Mouse (Mus musculus) gastrocnemius, postnatal 14 days (tissue): ENCODE data around the gene Unc45a. TPM values are rescaled to one million over a fixed set of nuclear protein-coding genes. Genes with fewer than 3 reads are reported as not detected.

Experiments
- DNase-seq: peaks from one replicate; pipeline ENCODE4 v3.0.0; 2021; ENCODE audit warnings: mixed read lengths
- intact Hi-C: fragments of 180-260 bp; cut with DNase I; formaldehyde crosslinking; loops from one replicate; pipeline ENCODE4 v1.15.1; 2025; ENCODE audit warnings: low total_unique reads
- long read RNA-seq, 2 experiments: library from polyadenylated mRNA; stranded (forward); transcript quantifications; one replicate each; pipeline ENCODE4 v2.0.0; 2021
- total RNA-seq, 2 experiments: library from RNA; stranded (reverse); gene quantifications; 2 replicates each; pipeline ENCODE4 v1.2.3; 2021

Gene Unc45a
- total RNA-seq, result 10 to 100 TPM; 11.7 to 12.1 TPM
- long read RNA-seq, experiment 1, transcript Unc45a-201 (20 exons, 3,260 nt), result major isoform, 8 of 20 reads
- long read RNA-seq, experiment 1, partial matches to known transcripts, result 3 of 20 reads
- long read RNA-seq, experiment 1, other reads (novel, unspliced or antisense), result 9 of 20 reads
- long read RNA-seq, experiment 2, transcript Unc45a-201 (20 exons, 3,260 nt), result major isoform, 6 of 21 reads
- long read RNA-seq, experiment 2, partial matches to known transcripts, result 2 of 21 reads
- long read RNA-seq, experiment 2, other reads (novel, unspliced or antisense), result 13 of 21 reads

DNA sequence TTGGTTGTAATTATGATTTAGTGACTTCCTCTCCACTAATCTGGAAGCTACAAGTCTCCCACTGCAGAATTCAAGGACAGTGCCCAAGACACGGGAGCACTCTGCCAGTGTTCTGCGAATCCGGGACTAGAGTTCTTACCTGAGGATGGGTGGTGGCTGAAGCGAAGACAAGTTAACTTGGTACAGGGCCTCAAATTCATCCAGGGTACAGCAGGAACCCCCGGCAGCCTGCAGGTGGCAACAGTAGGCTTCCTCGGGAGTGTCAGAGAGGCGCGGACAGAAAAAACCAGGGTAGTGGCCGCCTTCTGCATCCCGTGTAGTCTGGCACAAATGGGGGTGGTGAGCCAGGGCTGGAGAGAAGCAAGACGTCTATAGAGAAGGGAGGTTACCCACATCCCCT is at the start of gene Unc45a:
Unc45a (minus strand) TSS at position 213 of the 400 bp plus-strand sequence.
- DNase-seq, result peak; percentile 69
- intact Hi-C loops, result loop anchor here (2.0 kb wide), 1 partner anchor 30 kb away; the partner anchor contains the start of gene Man2a2

DNA sequence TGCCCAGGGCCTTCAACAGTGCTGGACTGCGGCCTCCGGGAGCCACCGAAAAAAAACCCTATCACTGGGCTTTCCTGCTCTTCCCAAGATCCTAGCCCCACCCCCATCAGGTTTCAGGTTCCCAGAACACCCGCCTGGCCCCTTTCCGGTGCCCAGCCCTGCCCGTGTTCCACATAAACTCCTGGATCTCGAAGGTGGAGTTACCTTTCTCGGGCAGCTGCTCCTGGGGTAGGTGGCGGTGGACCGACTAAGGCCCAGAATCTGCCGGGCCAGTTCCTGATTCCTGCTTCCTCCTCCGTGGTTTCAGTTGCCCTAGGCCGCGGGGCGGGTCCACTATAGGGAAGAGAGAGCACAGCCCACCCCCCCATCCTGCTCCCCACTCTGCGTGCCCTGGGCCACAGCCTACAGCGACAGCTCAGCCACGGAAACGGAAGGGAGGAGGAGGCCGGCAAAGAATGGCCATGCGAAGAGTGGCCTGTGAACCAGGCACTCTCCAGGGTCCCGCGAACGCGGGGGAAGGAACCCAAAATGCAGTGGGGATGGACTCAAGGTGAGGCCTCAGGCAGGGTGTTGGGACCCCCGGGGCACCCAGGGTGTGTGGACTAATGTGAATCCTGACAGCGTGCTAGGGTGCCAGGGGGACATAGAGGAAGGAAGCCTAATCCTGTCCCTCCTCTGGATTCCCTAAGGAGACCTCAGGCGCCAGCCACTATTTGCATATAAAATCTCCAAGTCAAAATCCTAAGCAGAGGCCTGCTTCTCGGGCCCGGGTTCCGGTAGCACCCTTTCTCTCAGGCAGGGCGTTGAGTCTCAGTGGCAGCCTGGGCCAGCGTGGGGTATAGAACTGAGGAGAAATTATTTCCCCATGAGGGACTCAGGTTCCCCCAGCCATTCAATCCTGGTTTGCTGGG is 47.1 kb upstream of the Unc45a start, which contains the start of gene Fes:
Fes (minus strand) TSS at position 314 of the 911 bp plus-strand sequence.
- peak; percentile 74 for DNase-seq

DNA sequence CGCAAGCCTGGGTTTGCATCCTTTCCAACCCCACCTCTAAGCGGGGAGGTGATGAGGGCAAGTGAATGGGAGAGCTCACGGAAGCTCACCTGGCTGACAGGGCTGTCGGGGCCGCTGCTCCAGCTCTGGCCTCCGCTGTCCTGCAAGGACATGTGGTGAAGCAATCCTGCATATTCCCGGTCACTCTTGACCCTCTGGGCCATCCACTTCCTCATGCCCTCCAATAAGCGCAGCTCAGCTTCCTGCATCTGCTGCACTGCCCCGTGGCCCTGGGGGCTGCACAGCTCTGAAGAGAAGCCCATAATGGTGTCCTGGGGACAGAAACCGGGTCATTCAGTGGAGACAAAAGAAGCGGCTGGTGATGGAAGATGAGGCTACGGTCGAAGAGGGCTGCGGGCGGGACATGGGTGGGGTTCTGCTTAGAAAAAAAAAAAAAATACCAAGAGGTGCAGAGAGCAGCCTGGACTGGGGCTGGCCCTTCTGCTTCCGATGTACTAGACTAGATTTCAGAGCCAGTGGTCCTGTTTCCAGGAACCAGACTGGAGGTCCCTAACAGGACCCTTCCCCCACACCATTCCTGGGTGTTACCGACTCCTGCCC is 46.3 kb upstream of the Unc45a start:
- intact Hi-C loops, result loop anchor here (2.0 to 10.0 kb wide), 2 partner anchors 198 to 308 kb away; no protein-coding TSS in a partner anchor
- DNase-seq, result peak; percentile 34

More for the DNA sequence above, 47.1 kb upstream of the Unc45a start, which contains the start of gene Fes:
- intact Hi-C loops, result loop anchor here (2.0 to 10.0 kb wide), 2 partner anchors 197 to 307 kb away; no protein-coding TSS in a partner anchor

DNA sequence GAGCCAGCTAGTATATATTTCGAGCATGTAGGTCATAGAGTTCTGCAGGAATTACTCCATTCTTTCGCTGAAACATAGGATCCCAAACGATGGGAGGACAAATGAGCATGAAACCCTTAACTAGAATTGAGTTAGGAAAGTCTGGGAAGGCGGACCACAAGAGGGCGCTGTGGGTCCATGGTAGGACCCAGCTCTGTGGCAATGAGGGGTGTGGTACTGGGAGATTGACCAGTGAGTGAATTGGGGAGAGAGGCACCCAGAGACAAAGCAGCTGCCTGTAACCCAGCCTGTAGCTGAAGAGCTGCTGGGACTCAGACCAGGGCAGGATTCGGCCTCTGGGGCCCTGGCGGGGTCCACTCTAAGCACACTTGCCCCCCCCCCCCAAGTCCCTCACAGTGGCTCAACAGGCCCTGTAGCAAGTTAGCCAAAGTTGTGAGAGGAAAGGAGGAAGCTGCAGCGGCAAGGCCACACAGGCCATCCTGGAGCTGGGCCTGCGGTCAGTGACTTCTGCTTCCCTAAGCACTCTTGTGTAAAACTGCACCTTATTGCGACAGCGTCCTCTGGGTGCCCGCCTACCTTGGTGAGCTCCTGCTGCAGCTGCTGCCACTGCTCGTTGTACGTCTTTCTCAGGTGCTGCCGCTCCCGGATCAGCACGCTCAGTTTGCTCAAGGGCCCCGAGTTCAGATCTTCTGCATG is 45.6 kb upstream of the Unc45a start:
- peak; percentile 90 for DNase-seq
- intact Hi-C loops, result loop anchor here (2.0 to 10.0 kb wide), 2 partner anchors 198 to 308 kb away; no protein-coding TSS in a partner anchor

DNA sequence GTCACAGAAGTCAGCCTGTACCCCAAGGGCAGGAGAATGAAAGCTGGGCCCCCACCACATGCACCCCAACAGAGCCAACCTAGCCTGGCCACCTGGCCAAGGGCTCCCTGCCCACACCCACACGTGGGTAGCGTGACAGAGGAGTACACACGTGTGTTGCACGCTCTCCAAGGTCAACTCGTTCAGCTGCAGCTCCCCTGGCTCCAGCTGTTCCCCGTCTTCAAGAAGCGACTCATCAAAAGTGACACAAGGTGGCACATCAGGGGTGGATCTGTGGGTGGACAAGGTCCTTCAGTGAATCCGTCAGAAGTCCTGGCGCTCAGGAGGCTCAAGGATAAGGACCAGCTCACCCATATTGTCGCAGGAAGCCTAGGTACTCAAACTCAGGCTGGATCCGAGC is 42.1 kb upstream of the Unc45a start:
- DNase-seq, result no peak
- intact Hi-C loops, result loop anchor here (10.0 kb wide), 1 partner anchor 312 kb away; no protein-coding TSS in a partner anchor

DNA sequence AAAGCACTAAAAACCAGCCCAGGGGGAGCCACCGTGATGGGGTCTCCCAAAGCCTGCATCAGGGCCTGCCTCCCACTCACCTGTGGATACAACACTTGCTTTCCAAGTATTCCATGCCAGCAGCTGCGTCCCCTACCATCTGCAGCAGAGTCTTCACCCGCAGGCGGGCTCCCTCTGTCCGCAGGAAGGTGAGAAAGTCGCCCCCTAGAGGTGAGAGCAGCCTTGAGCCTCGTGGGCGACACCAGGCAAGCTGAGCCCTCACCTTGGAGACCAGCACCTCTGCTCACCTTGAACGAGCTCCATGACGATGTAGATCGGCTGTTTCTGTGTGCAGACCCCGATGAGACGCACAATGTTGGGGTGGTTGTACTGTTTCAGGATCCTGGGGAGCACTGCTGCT is 38.7 kb upstream of the Unc45a start:
- no peak for DNase-seq
- intact Hi-C loops, result no loop called here

DNA sequence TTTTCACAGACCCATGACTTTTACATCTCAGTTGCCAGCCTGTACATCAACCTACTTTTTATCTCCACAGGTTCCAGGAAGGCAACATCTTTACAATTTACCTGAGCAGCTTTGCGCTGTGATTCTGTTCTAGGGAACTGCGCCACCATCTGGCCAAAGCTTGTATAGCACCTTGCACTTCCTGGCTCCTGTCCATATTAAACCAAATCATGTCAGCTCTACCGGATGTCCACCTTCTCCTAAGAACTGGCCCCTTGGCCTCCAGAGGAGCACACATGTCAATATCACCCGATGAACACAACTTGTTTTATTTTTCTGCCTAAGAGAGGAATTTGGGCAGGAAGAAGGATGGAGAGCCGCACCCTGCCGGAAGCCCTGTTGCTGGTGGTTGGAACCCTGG is 36.7 kb upstream of the Unc45a start:
- DNase-seq, result no peak
- intact Hi-C loops, result no loop called here

DNA sequence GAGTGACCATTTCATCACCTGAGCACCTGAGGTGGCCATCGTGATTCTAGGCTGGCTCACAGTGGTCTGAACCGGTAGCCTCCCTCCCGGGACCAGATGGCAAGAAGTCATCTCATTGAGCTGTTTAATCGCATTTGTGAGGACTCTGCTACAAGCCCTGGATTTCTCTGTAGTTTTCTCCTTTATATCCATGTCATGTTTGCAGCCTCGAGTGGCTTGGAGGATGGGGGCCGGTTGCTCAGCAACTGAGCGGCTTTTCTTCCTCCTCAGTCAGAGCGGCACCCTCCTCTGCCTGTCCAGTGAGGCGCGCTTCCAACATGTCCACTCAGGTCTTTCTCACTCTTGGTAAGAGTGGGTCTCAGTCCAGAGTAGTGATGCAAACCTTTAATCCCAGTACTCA is 35.4 kb upstream of the Unc45a start:
- no peak for DNase-seq
- intact Hi-C loops, result no loop called here

DNA sequence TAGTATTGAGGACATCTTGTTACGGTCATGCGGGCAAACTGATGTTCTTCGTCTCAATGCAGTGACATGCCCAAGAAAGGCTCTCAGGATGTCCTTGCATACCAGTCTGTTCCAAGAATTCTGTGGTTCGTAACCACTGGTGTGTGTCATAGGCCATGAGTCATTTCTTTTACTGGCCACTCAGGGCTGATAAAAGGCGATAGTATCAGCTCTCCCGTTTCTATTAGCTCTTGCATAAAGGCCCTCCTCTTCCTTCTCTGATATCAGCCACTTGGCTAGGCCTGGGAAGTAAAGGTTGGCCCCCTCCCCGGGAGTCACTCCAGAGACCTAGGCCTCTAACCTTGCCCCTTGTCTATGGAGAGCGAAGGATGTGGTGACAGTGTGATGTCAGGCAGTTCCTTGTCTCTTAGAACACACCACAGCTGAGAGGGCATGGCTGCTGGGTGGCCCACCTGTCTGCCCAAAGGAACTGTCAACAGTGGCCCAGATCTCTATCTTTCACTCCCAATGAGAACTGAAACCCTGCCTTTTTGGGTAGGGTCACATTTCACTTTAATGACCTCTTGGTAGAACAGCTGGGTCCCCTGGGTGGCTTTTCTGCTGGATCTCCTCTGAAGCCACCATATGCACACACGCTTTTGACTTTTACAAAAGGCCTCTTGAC is 34.7 kb upstream of the Unc45a start:
- intact Hi-C loops, result no loop called here
- no peak for DNase-seq

DNA sequence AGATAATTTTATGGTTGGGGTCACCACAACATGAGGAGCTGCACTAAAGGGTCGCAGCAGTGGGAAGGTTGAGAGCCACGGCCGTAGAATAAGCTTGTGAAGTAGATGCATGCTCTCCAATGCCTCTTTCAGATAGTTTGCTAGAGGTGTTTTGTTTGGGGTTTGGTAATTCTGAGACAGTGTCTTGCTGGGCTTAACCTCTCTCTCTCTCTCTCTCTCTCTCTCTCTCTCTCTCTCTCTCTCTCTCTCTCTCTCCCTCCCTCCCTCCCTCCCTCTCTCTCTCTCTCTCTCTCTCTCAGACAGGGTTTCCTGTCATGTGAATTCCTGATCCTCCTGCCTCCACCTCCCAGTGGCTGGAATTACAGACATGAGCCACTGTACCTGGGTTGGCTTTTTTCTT is 33.9 kb upstream of the Unc45a start:
- intact Hi-C loops, result no loop called here
- no peak for DNase-seq

DNA sequence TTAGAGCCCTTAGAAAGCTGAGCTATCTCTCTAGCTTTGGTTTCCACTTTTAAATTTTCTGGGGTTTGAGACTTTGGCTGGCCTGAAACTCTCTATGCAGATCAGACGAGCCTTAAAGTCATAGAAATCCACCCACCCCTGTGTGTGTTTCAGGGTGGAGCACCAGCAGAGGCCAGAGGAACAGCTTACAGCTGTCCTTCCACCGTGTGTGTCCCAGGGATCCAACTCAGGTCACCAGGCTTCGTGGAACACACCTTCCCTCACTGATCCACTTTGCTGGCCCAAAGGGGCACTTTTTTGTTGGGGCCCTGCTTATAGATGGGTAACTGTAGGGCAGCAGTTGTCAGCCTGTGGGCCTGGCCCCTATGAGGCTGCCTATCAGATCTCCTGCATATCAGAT is 33.5 kb upstream of the Unc45a start:
- no peak for DNase-seq
- intact Hi-C loops, result no loop called here

DNA sequence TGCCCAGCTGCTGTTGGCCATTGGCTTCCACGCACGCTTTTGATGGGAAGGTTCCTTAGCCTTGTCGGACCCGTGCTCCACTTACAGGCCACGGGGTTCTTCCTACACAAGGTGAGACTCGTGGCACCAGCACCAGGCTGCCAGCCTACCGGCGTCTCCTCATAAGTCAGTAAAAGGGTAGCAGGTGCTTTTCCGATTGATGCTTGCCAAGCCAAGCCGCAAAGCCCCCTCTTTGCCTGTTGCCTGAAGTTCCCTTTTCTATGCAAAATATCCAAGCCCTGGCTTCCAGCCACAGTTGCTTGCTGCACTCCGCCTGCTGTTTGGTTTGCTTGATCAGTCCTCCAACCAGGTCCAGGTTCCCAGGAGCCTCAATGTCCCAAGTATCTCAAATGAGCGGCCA is 33.0 kb upstream of the Unc45a start:
- DNase-seq, result no peak

DNA sequence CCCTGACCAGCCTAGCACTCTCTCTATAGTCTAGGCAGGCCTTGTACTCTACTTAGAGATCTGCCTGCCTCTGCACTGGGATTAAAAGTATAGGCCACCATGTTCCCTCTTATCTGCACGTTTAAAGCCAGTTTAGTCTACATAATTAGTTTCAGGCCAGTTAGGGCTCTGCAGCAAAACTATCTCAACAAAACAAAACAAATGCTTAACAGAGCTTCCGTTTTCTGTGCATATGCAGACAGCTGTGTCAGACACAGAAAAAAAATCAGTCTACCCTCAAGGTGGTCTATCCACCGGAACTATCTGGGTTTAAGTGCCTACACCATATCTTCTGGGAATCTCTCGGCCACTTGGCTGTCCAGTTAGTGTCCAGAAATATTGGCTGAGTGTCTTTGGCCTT is 32.5 kb upstream of the Unc45a start:
- no peak for DNase-seq
- intact Hi-C loops, result no loop called here

More for the DNA sequence above, 33.0 kb upstream of the Unc45a start:
- intact Hi-C loops, result no loop called here

DNA sequence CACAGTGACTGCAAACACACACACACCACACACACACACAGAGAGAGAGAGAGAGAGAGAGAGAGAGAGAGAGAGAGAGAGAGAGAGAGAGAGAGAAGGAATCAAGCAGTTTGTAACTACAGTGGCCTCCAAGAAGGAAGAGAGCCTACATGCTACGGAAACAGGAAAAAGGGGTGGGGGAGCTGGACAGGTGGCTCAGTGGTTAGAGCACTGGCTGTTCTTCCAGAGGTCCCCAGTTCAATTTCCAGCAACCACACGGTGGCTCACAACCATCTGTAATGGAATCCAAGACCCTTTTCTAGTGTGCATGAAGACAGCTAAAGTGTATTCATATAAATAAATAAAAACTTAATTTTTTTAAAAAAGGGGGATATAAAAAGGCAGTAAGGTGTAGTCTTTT is 31.9 kb upstream of the Unc45a start:
- intact Hi-C loops, result no loop called here
- DNase-seq, result no peak

DNA sequence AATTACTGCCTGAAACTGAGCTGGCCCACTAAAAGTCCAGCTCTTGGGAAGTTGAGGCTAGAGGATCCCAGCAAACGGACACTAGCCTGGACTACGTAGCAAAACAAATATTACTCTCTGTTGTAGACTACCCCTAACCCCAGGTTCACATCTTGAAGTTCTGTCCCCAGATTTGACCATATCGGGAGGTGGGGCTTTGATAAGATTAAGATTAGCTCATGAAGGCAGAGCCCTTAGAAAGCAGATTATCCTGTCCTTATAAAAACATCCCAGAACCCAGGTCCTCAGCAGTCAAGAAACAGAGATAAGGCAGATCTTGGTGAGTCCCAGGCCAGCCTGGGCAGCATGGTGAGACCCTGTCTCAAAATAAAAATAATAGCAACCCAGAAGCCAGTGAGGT is 31.4 kb upstream of the Unc45a start:
- no peak for DNase-seq
- intact Hi-C loops, result no loop called here

DNA sequence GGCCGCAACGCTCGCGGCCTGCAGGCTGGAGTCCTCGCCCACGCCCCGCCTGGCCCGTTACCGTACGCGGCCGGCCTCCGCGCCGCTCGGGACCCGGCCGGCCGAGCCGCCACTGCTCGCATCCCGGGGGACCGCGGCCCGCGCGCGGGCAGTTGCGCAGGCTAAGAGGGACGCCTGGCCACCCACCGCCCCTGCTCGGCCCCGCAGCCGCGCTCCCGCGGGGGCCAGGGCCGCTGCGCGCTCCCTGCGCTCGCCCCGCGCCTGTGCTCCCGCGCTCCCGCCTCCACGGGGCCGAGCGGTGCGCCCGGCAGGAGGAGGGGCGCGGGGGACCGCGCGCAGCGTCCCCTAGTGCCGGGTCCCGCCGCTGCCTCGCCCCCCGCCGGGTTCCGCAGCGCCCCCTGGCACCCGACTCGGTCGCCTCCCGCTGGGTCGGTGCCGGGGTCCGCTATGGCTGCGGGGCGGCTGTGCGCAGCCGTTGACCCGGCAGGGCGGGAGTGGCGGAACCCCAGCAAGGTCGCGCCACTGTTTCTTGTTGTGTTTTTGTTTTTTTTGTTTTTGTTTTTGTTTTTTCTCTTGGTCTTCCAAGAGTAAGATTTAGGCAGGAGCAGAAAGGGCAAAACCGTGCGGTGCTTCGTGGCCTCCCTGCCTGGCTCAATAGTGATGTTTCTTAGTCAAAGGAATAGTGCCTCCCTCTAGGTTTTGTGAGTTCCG is 30.4 kb upstream of the Unc45a start, which contains the start of gene Man2a2:
Man2a2 (minus strand) TSS at position 335 of the 711 bp plus-strand sequence.
- intact Hi-C loops, result loop anchor here (2.0 kb wide), 1 partner anchor 30 kb away; the partner anchor contains the start of gene Unc45a
- DNase-seq, result peak; percentile 85

DNA sequence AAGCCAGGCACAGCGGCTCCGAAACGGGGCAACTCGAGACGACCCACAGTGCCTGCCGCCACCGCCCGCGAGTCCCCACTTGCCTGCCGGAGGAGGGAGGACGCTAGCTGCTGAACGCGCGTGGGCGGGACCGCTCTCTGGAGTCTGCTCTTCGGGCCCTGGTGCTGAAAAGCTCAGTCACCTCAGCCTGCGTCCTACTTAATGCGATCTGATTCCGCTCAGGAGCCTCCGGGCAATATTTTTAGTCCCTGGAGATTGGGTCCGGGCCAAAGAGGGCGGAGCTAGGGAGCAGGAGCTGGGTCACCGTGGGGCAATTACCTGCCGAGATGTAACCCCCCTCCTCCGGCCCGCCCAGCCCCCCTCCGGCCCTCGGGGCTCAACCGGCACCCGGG is 29.8 kb upstream of the Unc45a start:
- peak; percentile 87 for DNase-seq
- intact Hi-C loops, result loop anchor here (2.0 kb wide), 1 partner anchor 30 kb away; the partner anchor contains the start of gene Unc45a

DNA sequence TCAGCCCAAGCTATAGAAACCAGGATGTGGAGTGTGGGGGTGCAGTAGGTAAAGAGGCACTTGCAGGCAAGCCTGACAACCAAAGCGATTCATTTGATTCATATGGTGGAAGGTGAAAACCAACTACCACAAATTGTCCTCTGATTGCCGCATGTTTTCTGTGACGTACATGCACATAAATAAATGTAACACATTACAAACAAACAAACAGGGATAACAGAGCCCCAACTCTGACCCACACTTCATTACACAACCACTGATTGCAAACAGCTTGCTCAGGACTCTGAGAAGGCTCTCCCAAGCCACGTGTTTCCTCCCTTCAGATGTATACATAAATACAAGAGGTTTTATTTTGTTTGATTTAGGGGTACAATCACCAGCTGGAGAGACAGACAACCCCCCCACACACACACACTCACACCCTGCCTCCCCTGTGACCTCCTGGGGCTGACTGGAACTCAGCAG is 29.2 kb upstream of the Unc45a start:
- DNase-seq, result no peak
- intact Hi-C loops, result loop anchor here (2.0 kb wide), 1 partner anchor 29 kb away; the partner anchor contains the start of gene Unc45a
